Mouse (Mus musculus) heart, embryonic 10.5 days (tissue): ENCODE data around the gene Stom. TPM values are rescaled to one million over a fixed set of nuclear protein-coding genes. Genes with fewer than 3 reads are reported as not detected.
A peak's percentile ranks its signal among the peaks of the same experiment; 100 is the strongest.

Experiments
- DNase-seq: peaks from one replicate; pipeline ENCODE4 v3.0.0-alpha.2; 2017; ENCODE audit warnings: low spot score
- H3K27ac ChIP-seq: fragments of 300-500 bp; sonication (generic); 2 replicates; pipeline ENCODE4 v1.5.1; 2016; ENCODE audit warnings: mild to moderate bottlenecking
- H3K27me3 ChIP-seq: fragments of 300-500 bp; sonication (generic); 2 replicates; pipeline ENCODE4 v1.6.1; 2016; ENCODE audit warnings: mild to moderate bottlenecking; ENCODE audit not compliant: poor library complexity, insufficient read depth, severe bottlenecking
- H3K36me3 ChIP-seq: fragments of 300-500 bp; sonication (generic); 2 replicates; pipeline ENCODE4 v1.6.1; 2016; ENCODE audit warnings: mild to moderate bottlenecking, moderate library complexity
- H3K4me1 ChIP-seq: fragments of 300-500 bp; sonication (generic); 2 replicates; pipeline ENCODE4 v1.6.1; 2016; ENCODE audit warnings: mild to moderate bottlenecking
- H3K4me3 ChIP-seq: fragments of 300-500 bp; sonication (generic); 2 replicates; pipeline ENCODE4 v1.5.1; 2016; ENCODE audit warnings: mild to moderate bottlenecking, moderate library complexity
- H3K9me3 ChIP-seq: fragments of 300-500 bp; sonication (generic); 2 replicates; pipeline ENCODE4 v1.6.1; 2016; ENCODE audit warnings: mild to moderate bottlenecking, moderate library complexity
- WGBS: fragments of 180-500 bp; shearing (Covaris S2); methylation state at CpG from one replicate; pipeline ENCODE4 v1.1.7; 2016; 5-methylcytosine and 5-hydroxymethylcytosine counted together
- polyA plus RNA-seq: library from polyadenylated mRNA; unstranded; fragments of >200 nt; fragmentation: Nextera tagmentation; extraction: Ambion mirVana; gene quantifications from 2 replicates; pipeline ENCODE4 v1.2.1, GENCODE M21; 2016

Stom gene
- polyA plus RNA-seq, 1 experiment from 2014 or later, result 34.0 TPM

DNA sequence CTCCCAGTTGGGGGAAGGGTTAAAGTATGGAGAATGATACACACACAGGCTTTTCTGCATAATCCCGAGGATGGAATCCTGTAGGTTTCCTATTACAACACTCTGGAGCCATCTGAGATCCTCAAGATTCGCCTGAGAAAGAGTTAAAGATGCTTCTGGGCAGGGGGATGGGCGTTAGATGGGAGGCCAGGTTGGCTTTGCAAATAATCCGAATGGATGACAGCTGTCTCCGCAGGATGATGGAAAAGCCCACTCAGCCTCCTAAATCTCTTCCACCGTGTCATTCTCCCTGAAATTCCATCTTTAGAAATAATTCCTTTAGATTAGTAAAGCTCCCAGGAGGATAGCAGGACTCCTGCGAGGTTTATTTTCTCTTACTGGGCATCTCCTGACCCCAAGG lies 1.2 kb downstream of the Stom start:
- Histone ChIP-seq H3K27ac (peak overlapping the region; percentile 93; the same call in 1 of the 2 replicates), H3K4me1 (peaks cover 20% of the 10 kb centered on the region), H3K36me3 (no peaks in the 10 kb centered on the region), H3K27me3 (no peaks in the 10 kb centered on the region; the same call in 1 of the 2 replicates), H3K4me3 (peak overlapping the region; percentile 77), H3K9me3 (no peaks in the 10 kb centered on the region)
- WGBS, result 9% methylated on average over 7 of the region's 7 CpGs
- DNase-seq, result peak; percentile 54

DNA sequence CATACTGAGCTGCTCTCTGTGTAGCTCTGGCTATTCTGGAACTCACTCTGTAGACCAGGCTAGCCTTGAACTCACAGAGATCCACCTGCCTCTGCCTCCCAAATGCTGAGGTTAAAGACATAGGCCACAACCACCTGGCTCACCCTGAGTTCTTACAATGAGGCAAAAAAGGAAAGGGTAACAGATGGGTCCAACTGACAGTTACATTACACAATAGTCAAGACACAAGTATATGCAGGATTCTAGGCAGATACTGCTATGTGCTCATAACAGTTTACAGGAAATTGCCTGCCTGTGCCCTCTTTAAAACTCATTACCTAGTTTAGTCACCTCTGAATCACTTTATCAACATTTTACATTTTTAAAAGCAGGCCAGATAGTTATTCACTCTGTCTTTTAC lies 3.1 kb downstream of the Stom start:
- DNase-seq, result no peak
- Histone ChIP-seq H3K9me3 (no peaks in the 10 kb centered on the region), H3K4me1 (peaks cover 20% of the 10 kb centered on the region), H3K27ac (no peak overlapping the region), H3K4me3 (no peak overlapping the region), H3K36me3 (no peaks in the 10 kb centered on the region), H3K27me3 (no peaks in the 10 kb centered on the region; the same call in 1 of the 2 replicates)

- H3K4me3 ChIP-seq, result no peak overlapping the region
- no peaks in the 10 kb centered on the region for H3K9me3 ChIP-seq
- no peak overlapping the region for H3K27ac ChIP-seq
- peaks cover 18% of the 10 kb centered on the region for H3K4me1 ChIP-seq
- no peaks in the 10 kb centered on the region; the same call in 1 of the 2 replicates for H3K27me3 ChIP-seq
- no peaks in the 10 kb centered on the region for H3K36me3 ChIP-seq
- DNase-seq, result no peak
- WGBS, result 62% methylated on average over 2 of the region's 2 CpGs
Observed at GRCm38 (mm10) chr2:35331205-35331604, 5.6 kb downstream of the Stom start.

DNA sequence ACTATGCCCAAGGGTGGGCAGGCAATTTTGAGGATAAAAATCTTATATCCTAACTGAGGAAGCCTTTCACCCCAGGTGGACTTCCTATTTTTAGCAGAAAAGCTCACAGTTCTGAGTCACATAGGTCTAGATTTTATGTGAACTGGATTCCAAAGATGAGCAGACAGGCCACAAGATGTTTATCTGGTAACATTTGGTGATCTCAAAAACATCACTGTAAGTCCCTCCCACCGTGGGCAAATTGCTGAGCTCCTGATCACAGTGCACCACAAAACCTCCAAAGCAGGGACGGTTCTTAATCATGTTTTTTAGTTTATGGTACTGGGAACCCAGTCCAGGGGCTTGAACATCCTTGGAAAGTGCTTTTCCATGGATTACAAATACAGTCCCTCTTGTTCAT lies 7.7 kb downstream of the Stom start:
- Histone ChIP-seq H3K36me3 (no peaks in the 10 kb centered on the region), H3K27me3 (peaks cover 4% of the 10 kb centered on the region), H3K9me3 (no peaks in the 10 kb centered on the region), H3K27ac (no peak overlapping the region), H3K4me1 (peaks cover 12% of the 10 kb centered on the region; the same call in 1 of the 2 replicates), H3K4me3 (no peak overlapping the region)
- WGBS, result 83% methylated on average over 2 of the region's 2 CpGs
- DNase-seq, result no peak

DNA sequence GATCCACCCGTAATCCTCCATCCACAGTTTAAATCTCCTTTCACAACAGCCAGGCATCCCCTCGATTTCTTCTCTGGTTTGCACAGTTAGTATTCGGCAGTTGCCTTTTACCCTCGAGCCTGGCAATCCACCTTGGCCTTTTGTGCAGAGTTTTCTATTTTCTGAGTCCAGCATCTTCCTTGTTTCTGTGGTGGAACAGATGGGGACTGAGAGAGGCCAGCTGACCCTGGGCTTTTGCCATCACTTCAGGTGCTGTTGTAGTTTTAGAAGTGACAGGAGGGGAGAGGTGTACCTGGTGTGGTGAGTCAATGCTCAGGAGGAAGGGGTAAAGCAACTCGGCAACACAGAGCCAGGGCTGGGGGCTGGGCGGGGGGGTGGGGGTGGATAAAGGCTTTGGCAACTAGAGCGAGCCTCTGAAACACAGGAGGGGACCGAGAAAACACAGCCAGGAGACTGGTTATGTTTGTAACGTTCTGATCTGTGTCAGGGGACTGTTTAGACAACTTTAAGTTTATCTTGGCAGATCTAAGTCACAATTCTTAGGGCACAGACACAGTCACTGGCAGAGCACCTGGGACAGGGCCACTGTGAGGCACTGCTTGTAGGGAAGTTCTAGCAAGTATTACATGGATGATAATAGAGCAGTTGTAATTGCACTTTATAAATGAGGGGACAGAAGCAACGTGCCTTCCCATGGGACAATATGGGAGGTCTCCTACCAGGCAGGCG lies 8.5 kb downstream of the Stom start:
- DNase-seq, result no peak
- Histone ChIP-seq H3K36me3 (0 out of 2 replicates have a peak, but pooled peaks cover 5% of the 10 kb centered on the region), H3K4me3 (no peak overlapping the region), H3K27ac (no peak overlapping the region), H3K4me1 (peaks cover 12% of the 10 kb centered on the region; the same call in 1 of the 2 replicates), H3K9me3 (no peaks in the 10 kb centered on the region), H3K27me3 (peaks cover 4% of the 10 kb centered on the region)
- WGBS, result 49% methylated on average over 11 of the region's 11 CpGs

GRCm38 (mm10) chr2:35327583-35327982 lies 9.2 kb downstream of the Stom start:
- H3K4me1 ChIP-seq, result peaks cover 16% of the 10 kb centered on the region; the same call in 1 of the 2 replicates

GRCm38 (mm10) chr2:35326931-35327330 lies 9.8 kb downstream of the Stom start:
- DNase-seq, result no peak
- Histone ChIP-seq H3K4me3 (no peak overlapping the region), H3K27me3 (peaks cover 4% of the 10 kb centered on the region), H3K27ac (no peak overlapping the region), H3K36me3 (0 out of 2 replicates have a peak, but pooled peaks cover 5% of the 10 kb centered on the region), H3K4me1 (peaks cover 23% of the 10 kb centered on the region), H3K9me3 (no peaks in the 10 kb centered on the region)
- WGBS, result 75% methylated on average over 1 of the region's 1 CpGs

More at GRCm38 (mm10) chr2:35327583-35327982, 9.2 kb downstream of the Stom start:
- 59% methylated on average over 10 of the region's 10 CpGs for WGBS
- no peak for DNase-seq
- no peak overlapping the region for H3K27ac ChIP-seq
- 0 out of 2 replicates have a peak, but pooled peaks cover 5% of the 10 kb centered on the region for H3K36me3 ChIP-seq
- H3K27me3 ChIP-seq, result peaks cover 4% of the 10 kb centered on the region
- H3K9me3 ChIP-seq, result no peaks in the 10 kb centered on the region
- no peak overlapping the region for H3K4me3 ChIP-seq

DNA sequence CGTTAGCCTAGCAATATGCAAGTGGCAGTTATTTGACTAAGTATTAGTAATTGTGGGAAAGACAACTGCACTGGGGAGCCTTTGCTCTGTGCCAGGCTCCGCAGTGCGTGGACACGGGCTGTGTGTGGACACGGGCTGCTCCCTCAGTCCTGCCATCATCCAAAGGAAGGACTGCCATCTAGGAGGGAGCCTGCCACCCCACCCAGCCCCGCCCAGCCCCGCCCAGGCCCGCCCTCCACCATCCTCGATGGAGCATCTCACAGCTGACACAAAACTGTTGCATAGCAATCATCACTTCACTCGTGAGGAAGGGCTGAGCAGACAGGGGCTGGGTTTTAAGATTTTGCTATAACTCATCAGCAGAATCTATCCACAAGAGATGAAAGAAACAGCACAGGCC lies 10.8 kb downstream of the Stom start:
- 60% methylated on average over 10 of the region's 10 CpGs for WGBS
- H3K4me1 ChIP-seq, result peaks cover 25% of the 10 kb centered on the region
- DNase-seq, result no peak

GRCm38 (mm10) chr2:35322404-35323164 lies 14.2 kb downstream of the Stom start:
- H3K4me1 ChIP-seq, result peaks cover 39% of the 10 kb centered on the region
- H3K9me3 ChIP-seq, result no peaks in the 10 kb centered on the region
- 75% methylated on average over 10 of the region's 10 CpGs for WGBS
- H3K36me3 ChIP-seq, result peaks cover 16% of the 10 kb centered on the region
- peaks cover 4% of the 10 kb centered on the region; the same call in 1 of the 2 replicates for H3K27me3 ChIP-seq
- no peak for DNase-seq
- H3K4me3 ChIP-seq, result no peak overlapping the region
- H3K27ac ChIP-seq, result no peak overlapping the region

More for the DNA sequence above, 10.8 kb downstream of the Stom start:
- 0 out of 2 replicates have a peak, but pooled peaks cover 5% of the 10 kb centered on the region for H3K36me3 ChIP-seq
- H3K4me3 ChIP-seq, result no peak overlapping the region
- H3K27me3 ChIP-seq, result peaks cover 4% of the 10 kb centered on the region
- H3K9me3 ChIP-seq, result no peaks in the 10 kb centered on the region
- no peak overlapping the region for H3K27ac ChIP-seq

DNA sequence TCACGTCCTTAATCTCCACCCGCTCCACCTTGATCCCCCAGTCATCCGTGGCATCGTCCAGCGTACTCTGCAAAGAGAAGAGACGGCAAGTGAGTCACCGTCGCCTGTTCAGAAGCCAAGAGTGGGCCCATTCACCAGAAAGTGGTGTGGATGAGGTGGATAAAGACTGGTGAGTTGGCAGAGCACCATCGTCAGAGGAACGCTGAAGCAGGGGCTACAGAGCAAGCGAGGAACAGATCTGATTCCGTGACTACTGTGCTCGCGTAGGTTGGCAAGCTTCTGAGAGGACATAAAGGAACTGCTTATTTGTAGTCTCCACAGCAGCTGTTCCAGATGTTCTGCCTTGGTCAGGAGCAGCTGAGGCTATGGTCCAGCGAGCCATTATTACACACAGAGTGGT lies 16.4 kb downstream of the Stom start:
- no peak overlapping the region for H3K4me3 ChIP-seq
- H3K27ac ChIP-seq, result no peak overlapping the region
- no peaks in the 10 kb centered on the region for H3K9me3 ChIP-seq
- DNase-seq, result no peak
- H3K27me3 ChIP-seq, result no peaks in the 10 kb centered on the region
- peaks cover 47% of the 10 kb centered on the region for H3K4me1 ChIP-seq
- 92% methylated on average over 15 of the region's 15 CpGs for WGBS
- peaks cover 16% of the 10 kb centered on the region for H3K36me3 ChIP-seq

GRCm38 (mm10) chr2:35318405-35318804 lies 18.4 kb downstream of the Stom start:
- Histone ChIP-seq H3K36me3 (peaks cover 11% of the 10 kb centered on the region), H3K27ac (peak overlapping the region; percentile 49; the same call in 1 of the 2 replicates), H3K9me3 (no peaks in the 10 kb centered on the region), H3K27me3 (no peaks in the 10 kb centered on the region), H3K4me3 (no peak overlapping the region), H3K4me1 (peaks cover 57% of the 10 kb centered on the region)
- WGBS, result 41% methylated on average over 12 of the region's 12 CpGs
- no peak for DNase-seq

DNA sequence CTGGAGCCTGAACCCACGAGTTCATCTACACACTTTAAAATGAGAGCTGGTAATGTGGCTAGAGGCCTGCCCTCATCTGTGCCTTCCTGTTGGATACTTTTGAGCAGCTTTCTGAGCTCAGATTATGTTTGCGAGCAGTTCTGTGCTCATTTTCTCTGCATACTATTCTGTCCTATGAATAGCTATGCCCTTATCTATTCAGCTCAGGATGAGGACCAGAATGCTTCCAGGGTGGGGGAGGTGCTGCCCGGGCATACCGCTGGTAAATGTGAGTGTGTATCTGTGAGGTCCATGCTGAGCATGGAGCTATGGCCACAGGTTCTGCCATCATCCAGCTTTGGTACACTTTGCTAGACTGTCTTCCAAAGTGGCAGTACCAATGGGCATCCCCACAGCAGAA lies 19.2 kb downstream of the Stom start:
- H3K27ac ChIP-seq, result peak overlapping the region; percentile 49; the same call in 1 of the 2 replicates
- H3K4me3 ChIP-seq, result no peak overlapping the region
- DNase-seq, result no peak
- H3K36me3 ChIP-seq, result peaks cover 11% of the 10 kb centered on the region
- H3K9me3 ChIP-seq, result no peaks in the 10 kb centered on the region
- no peaks in the 10 kb centered on the region for H3K27me3 ChIP-seq
- 30% methylated on average over 4 of the region's 4 CpGs for WGBS
- H3K4me1 ChIP-seq, result peaks cover 53% of the 10 kb centered on the region

DNA sequence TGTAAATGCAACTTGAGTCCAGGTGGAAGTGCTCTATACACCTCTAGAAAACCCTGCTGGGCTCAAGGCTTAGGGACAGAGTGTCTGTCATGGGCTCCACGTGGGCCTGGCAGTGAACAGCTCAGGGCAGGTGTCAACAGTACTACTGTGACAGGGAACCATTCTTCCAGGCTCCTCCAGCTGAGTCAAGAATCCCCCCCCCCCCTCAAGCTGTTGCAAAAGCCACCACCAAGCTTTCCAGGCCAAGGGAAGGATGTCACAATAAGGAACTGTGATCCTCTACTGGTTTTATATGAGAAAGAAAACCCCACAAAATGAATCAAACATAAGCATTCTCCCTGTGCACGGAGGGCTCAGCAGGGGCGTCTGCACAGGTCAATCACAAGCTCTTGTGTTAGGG lies 22.5 kb downstream of the Stom start:
- peaks cover 41% of the 10 kb centered on the region for H3K4me1 ChIP-seq
- 0 out of 2 replicates have a peak, but pooled peaks cover 2% of the 10 kb centered on the region for H3K36me3 ChIP-seq
- WGBS, result 64% methylated on average over 3 of the region's 3 CpGs
- DNase-seq, result no peak
- H3K27ac ChIP-seq, result no peak overlapping the region
- H3K4me3 ChIP-seq, result no peak overlapping the region
- H3K9me3 ChIP-seq, result no peaks in the 10 kb centered on the region
- no peaks in the 10 kb centered on the region for H3K27me3 ChIP-seq
